Mouse (Mus musculus): ENCODE measurements around the gene Ubash3b.
A peak's percentile ranks its signal among the peaks of the same experiment; 100 is the strongest.

Gene Ubash3b

GRCm38 (mm10) chr9:41054166-41054565, 107.3 kb downstream of the Ubash3b start:
- no peak for DNase-seq (ENCODE audit: low read depth, low spot score)

GRCm38 (mm10) chr9:41053478-41053877, 108.0 kb downstream of the Ubash3b start:
- DNase-seq (ENCODE audit: low read depth, low spot score): no peak

GRCm38 (mm10) chr9:41051080-41051932, 110.2 kb downstream of the Ubash3b start:
- DNase-seq (ENCODE audit: low read depth, low spot score): no peak

GRCm38 (mm10) chr9:41050331-41051079, 111.0 kb downstream of the Ubash3b start:
- DNase-seq (ENCODE audit: low read depth, low spot score): no peak

- DNase-seq (ENCODE audit: low read depth, low spot score): no peak
These were observed 112.2 kb downstream of the Ubash3b start for GRCm38 (mm10) chr9:41049282-41049681.

GRCm38 (mm10) chr9:41048820-41049219, 112.7 kb downstream of the Ubash3b start:
- no peak for DNase-seq (ENCODE audit: low read depth, low spot score)

GRCm38 (mm10) chr9:41048216-41048615, 113.3 kb downstream of the Ubash3b start:
- DNase-seq (ENCODE audit: low read depth, low spot score): peak; percentile 51

- DNase-seq (ENCODE audit: low read depth, low spot score): no peak
These were observed 113.8 kb downstream of the Ubash3b start for GRCm38 (mm10) chr9:41047654-41048053.

- DNase-seq (ENCODE audit: low read depth, low spot score): peak; percentile 86
These were observed 116.9 kb downstream of the Ubash3b start for GRCm38 (mm10) chr9:41044626-41045025.

GRCm38 (mm10) chr9:41043641-41044040, 117.9 kb downstream of the Ubash3b start:
- DNase-seq (ENCODE audit: low read depth, low spot score): no peak

GRCm38 (mm10) chr9:41041404-41041803, 120.1 kb downstream of the Ubash3b start:
- no peak for DNase-seq (ENCODE audit: low read depth, low spot score)

GRCm38 (mm10) chr9:41038150-41038664, 123.3 kb downstream of the Ubash3b start:
- DNase-seq (ENCODE audit: low read depth, low spot score): no peak

- no peak for DNase-seq (ENCODE audit: low read depth, low spot score)
These were observed 129.7 kb downstream of the Ubash3b start for GRCm38 (mm10) chr9:41031590-41032489.

- peak; percentile 46 for DNase-seq (ENCODE audit: low read depth, low spot score)
These were observed 131.7 kb downstream of the Ubash3b start for GRCm38 (mm10) chr9:41029827-41030226.

GRCm38 (mm10) chr9:41028470-41028869, 133.0 kb downstream of the Ubash3b start:
- DNase-seq (ENCODE audit: low read depth, low spot score): peak; percentile 80

GRCm38 (mm10) chr9:41021690-41022089, 139.8 kb downstream of the Ubash3b start:
- DNase-seq (ENCODE audit: low read depth, low spot score): no peak

- DNase-seq (ENCODE audit: low read depth, low spot score): no peak
These were observed 141.0 kb downstream of the Ubash3b start for GRCm38 (mm10) chr9:41020486-41020885.

GRCm38 (mm10) chr9:41014512-41014911, 147.0 kb downstream of the Ubash3b start:
- DNase-seq (ENCODE audit: low read depth, low spot score): no peak

- no peak for DNase-seq (ENCODE audit: low read depth, low spot score)
These were observed 149.0 kb downstream of the Ubash3b start for GRCm38 (mm10) chr9:41012456-41012855.

GRCm38 (mm10) chr9:41011512-41012436, 149.7 kb downstream of the Ubash3b start:
- DNase-seq (ENCODE audit: low read depth, low spot score): no peak
